Mouse (Mus musculus): ENCODE results near the gene Btla. TPM values are rescaled to one million over a fixed set of nuclear protein-coding genes. Genes with fewer than 3 reads are reported as not detected.

Gene Btla
- polyA plus RNA-seq (2017; shearing (Covaris generic)): 10 to 100 TPM; 64.3 to 64.7 TPM

- ATAC-seq: peak; percentile 66
Measured at GRCm38 (mm10) chr16:45223648-45224388, at the start of gene Btla. Gene Btla, plus strand, starts transcription at chr16:45224315.

DNA sequence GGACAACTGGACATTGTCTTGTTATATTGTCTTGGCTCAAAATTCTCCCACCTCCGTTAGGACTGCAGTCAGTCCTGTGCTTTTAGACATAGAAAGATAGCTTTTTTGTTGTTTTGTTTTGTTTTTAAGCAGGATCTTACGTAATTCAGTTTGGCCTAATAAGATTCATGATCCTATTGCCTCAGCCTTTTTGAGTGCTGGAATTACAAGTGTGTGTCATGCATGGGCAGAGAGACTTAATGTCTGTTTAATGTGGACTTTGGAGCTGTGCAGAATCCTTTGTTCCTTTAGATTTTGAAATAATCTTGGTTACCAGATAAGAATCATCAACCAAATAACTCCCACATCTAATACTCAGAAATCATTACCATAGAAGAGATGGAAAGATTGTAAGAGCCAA lies 45.6 kb upstream of the Btla start:
- ATAC-seq: no peak

- peak; percentile 88 for ATAC-seq
Measured at GRCm38 (mm10) chr16:45181824-45182223, 42.3 kb upstream of the Btla start.

- ATAC-seq: peak; percentile 75
Measured at GRCm38 (mm10) chr16:45192613-45193012, 31.5 kb upstream of the Btla start.

DNA sequence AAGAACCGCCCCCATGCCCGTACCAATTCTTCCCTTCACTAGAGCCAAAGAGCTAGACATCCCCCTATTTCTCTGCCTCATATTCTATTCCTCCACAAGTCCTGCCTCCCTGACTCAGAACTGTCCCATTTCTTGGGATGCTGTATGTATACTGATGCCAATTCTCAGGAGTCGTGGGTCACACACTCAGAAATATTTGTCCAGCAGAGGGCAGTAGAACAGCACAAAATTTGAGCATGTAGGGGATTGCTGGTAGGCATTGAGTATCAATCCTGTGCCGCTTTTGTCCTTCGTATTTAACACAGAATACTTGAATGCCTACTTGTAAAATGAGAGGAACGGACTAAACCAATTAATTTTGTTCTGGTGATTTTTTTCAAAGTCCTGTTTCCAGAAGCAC lies 27.3 kb upstream of the Btla start:
- peak; percentile 85 for ATAC-seq

- ATAC-seq: no peak
Measured at GRCm38 (mm10) chr16:45201395-45201794, 22.7 kb upstream of the Btla start.

DNA sequence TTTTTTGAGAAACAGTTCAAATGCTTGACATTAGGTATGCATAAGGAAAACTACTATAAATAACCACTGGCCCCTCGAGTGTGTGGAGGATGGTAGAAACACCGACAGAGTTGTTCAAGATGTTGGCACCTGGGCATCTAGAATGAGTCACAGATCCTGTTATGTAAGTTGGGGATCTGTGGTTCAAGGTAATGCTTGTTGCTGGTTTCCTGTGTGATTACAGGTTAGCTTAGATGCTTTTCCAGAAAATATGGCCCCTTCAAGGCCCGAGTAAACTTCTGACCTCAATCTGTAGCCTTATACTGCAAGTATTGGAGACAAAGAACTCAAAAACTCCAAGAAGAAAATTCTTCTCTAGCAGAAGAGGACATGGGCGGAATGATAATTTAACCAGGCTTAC lies 19.7 kb upstream of the Btla start:
- ATAC-seq: no peak

DNA sequence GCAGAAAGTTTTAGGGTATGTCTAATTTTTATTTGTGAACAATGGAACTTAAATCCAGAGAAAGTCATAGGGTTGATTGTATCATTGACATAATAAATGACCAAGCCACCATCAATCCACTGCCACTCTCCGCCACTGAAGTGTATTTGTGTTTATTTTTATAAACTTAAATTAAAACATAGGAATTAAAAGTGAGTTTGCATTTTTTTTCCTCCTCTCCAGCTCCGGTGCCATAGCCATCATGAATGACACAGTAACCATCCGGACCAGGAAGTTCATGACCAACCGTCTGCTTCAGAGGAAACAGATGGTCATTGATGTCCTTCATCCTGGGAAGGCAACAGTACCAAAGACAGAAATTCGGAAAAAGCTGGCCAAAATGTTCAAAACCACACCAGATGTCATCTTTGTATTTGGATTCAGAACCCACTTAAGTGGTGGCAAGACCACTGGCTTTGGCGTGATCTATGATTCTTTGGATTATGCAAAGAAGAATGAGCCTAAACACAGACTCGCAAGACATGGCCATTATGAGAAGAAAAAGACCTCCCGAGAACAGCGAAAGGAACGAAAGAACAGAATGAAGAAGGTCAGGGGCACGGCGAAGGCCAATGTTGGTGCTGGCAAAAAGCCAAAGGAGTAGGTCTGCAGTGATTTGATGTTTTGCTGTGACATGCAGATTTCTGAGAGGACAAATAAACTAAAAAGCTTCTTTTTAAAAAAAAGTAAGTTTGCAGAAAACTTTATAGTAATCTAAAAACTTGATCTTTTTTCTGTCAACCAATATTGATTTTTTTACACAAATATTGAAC lies 19.1 kb upstream of the Btla start:
- ATAC-seq: no peak

DNA sequence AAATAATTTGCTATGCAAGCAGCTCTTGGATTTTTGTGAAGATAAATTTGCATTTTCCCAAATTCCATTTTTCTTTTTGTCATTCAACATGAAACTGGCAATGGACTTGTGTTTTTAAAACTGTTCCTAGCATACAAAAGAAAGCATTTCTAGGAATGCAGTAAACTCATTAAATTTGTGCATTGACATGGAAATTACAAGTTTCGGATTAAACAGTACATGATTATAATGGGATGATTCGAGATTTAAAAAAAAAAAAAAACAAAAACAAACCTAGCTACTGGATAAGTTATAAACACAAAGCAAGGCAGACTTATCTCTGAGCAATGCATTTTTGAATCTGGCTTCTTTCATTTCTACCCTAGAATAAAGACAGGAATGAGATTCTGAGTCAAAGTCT lies 2.1 kb upstream of the Btla start:
- no peak for ATAC-seq

- no peak for ATAC-seq
Measured at GRCm38 (mm10) chr16:45222771-45223170, 1.3 kb upstream of the Btla start.

DNA sequence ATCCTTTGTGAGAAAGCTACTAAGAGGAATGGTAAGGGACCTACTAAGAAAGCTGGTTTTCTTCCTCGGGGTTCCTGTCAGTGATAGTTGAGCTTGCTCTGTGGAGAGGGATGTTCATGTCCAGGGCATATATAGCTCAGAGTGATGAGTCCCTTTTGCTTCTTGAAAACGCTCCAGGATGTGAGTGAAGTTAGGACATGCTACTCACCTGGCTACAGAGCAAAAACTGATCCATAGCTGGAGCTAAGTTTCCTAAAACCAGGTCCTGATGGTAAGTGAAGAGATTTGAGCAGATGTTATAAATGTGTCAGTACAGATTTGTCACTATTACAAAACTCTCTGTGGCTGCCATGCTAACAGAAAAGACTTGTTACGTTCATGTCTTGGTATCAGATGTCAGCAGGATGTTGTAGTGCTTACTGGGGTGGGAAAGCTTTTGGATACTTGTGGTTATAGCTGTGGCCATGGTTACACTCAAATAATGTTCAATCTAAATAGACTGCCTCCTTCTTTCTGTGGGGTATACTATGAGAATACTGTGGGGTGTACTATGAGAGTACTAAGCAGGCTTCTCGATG lies 405 bp downstream of the Btla start:
- ATAC-seq: peak; percentile 48

DNA sequence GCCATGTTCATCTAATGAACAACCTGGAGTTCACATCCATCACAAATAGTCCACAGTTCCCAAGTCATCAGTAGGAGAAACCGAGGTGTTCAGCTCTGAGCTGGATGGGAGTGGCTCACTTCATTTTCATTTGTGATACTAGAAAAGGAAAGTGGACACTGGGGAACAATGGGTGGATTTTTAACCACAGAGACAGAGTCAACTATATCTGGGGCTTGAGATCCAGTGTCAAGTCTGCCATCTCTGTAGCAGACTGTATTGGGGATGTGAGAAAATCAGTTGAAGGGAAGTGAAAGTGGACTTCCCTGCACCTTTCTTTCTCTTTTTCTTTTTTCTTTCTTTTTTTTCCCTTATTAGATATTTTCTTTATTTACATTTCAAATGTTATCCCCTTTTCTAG lies 2.9 kb downstream of the Btla start:
- no peak for ATAC-seq

DNA sequence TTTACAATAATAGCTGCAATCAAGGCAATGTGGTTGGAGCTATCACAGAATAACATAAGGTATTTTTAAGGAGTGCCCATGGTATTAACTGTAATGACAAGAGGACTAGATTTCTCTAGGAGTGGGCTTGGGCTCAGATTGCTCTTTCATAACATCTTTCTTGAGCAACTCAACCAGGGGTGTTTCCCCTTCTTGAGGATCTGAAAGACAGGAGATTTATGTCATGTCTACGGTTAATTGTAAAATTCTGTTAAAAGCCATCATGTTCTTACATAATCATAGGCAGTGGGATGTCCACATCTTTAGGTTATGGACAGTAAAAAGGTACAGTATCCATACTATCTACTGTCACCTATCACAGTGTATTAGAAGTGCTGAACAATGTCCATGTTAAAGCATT lies 7.2 kb downstream of the Btla start:
- ATAC-seq: no peak

DNA sequence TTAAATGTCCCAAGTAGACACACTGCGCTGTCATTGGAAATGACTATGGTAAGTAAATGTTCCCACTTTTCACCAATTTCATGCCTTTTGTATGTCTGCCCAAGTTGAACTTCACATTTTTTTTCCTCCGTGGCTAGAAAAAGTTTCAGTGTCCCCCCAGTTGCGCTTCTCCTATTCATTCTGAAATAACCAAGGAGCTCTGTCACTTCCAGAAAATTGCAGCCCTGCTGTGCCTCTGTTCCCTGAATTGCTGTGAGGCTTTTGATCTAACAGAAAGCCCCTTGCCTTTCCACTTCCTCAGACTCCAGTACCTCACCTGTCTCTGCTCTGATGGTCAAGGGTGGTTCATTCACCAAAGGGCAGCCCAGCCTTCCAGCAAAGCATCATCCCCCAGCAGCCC lies 8.9 kb downstream of the Btla start:
- ATAC-seq: no peak

DNA sequence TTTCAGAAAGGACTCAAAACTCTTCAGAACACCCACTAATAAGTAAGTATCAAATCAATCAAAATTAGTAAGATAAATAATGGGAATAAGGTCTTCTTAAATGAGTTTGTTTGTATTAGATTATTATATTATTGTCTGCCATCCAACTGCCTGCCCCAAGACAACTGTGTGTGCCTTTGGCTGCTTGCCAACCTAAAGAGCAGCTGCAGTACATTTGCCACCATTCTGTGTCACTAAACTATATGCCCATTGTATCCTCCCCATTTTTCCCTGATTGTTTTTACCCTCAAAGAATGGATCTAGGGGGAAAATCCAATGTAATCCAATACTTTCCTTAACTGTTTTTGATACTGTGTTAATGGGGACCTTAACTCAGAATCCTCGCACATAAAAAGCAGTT lies 18.6 kb downstream of the Btla start:
- no peak for ATAC-seq

GRCm38 (mm10) chr16:45244930-45245472 lies 20.9 kb downstream of the Btla start:
- ATAC-seq: no peak

- no peak for ATAC-seq
Measured at GRCm38 (mm10) chr16:45249761-45250160, 25.6 kb downstream of the Btla start.

- no peak for ATAC-seq
Measured at GRCm38 (mm10) chr16:45250317-45250716, 26.2 kb downstream of the Btla start.

DNA sequence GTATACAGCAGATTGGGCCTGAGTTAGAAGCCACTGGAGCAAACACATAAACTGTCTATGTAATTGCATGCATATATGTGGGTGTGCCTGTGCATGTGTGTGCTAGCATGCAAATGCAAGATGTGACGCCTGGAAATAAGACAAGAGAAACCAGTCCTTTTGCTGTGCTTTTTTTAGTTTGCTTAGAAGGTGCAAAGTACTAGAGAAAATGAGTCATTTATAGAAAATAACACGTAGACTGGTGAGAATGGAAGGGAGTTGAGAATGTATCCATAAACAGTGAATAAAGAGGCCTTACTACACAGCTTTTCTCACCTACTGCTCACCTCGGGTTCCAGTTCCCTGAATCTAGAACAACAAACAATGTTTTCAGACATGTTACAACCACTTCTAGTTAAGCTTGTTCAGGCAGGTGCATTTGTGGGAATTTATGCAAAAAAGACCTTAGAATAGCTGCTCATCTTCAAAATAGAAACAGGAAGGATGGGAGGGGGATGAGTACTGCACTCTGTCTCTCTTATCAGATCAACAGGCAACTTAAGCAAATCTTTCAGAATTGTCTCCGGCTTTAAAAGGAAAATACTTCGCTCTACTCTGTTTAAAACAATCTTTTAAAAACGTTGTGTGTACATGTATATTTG lies 27.8 kb downstream of the Btla start:
- ATAC-seq: peak; percentile 77

GRCm38 (mm10) chr16:45255183-45255861 lies 31.2 kb downstream of the Btla start:
- no peak for ATAC-seq

DNA sequence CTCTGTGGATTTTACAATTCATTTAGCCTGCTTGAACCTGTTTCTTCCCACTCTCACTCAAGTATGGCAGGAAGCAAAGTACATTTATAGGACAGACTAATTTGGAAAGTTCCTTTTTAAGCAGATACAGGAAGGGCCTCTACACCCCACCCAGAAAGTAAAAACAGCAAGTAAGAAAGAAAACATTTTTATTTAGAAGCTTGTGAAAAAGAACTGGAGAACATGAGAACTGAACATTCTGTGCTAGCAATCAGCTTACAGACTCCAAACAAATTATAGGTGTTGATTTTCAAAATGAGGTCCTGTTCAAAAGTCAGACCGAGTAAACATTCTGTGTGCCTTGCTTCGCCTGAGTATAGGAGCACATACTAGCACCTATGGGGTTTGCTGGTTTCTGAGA lies 32.8 kb downstream of the Btla start:
- ATAC-seq: no peak

DNA sequence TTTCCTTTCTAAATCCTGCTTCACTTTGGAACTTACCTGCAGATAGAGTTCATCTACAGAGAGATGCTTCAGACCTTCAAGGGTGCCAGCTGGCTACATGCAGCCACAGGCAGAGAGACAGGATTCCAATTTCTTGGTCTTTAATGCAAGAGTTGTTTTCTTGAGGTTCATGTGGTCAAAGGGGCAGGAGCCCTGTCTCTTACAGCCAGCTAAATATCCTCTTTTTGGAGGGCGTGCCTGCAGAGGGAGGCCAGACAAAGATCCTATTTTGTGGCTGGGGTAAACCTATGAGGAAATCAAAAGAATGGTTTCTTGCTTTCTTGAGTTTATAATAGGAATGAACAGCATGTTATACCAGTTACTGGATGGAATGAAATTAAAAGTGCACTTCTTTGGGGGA lies 33.5 kb downstream of the Btla start:
- ATAC-seq: no peak
